Mouse (Mus musculus) cortical plate, adult 2 months (tissue): Measurements from ENCODE around the gene Prnd. TPM values are rescaled to one million over a fixed set of nuclear protein-coding genes. Genes with fewer than 3 reads are reported as not detected.

Experiments
- H3K27ac ChIP-seq: fragments of 200-500 bp; 2 replicates; pipeline ENCODE4 v1.5.1; 2012; ENCODE audit warnings: low read length, control low read depth, inconsistent platforms; ENCODE audit not compliant: insufficient read depth
- H3K4me1 ChIP-seq: fragments of 200-500 bp; 2 replicates; pipeline ENCODE4 v1.6.1; 2011; ENCODE audit warnings: low read length; ENCODE audit not compliant: control insufficient read depth, insufficient read depth
- H3K4me3 ChIP-seq: fragments of 200-500 bp; 2 replicates; pipeline ENCODE4 v1.5.1; 2011; ENCODE audit warnings: mild to moderate bottlenecking, low read length, control low read depth; ENCODE audit not compliant: insufficient read depth
- CTCF ChIP-seq: fragments of 200-500 bp; IDR thresholded peaks from 2 replicates; pipeline ENCODE4 v1.5.1; 2011; ENCODE audit warnings: mild to moderate bottlenecking, control low read depth, low read length; ENCODE audit not compliant: insufficient read depth; ENCODE audit errors: extremely low read depth
- POLR2A ChIP-seq: fragments of 200-500 bp; IDR thresholded peaks from 2 replicates; pipeline ENCODE4 v1.6.1; 2011; ENCODE audit warnings: mild to moderate bottlenecking, low read length, control low read depth; ENCODE audit not compliant: insufficient read depth; ENCODE audit errors: extremely low read depth
- polyA plus RNA-seq: library from polyadenylated mRNA; depleted of rRNA; stranded (reverse); fragments of >200 nt; gene quantifications from 2 replicates; pipeline ENCODE4 v1.2.3, GENCODE M21; 2012

The Prnd gene
- polyA plus RNA-seq, 1 experiment: 0.46 TPM

- no peak overlapping the region for H3K4me3 ChIP-seq
- no peak for TF ChIP-seq POLR2A
- TF ChIP-seq CTCF: peak; percentile 75
- no peaks in the 10 kb centered on the region for H3K4me1 ChIP-seq
- H3K27ac ChIP-seq: no peak overlapping the region
Measured at GRCm38 (mm10) chr2:131949767-131950597, 679 bp upstream of the Prnd start.

GRCm38 (mm10) chr2:131952456-131952855 is 1.8 kb downstream of the Prnd start:
- no peak overlapping the region for H3K27ac ChIP-seq
- no peak overlapping the region for H3K4me3 ChIP-seq
- H3K4me1 ChIP-seq: no peaks in the 10 kb centered on the region
- TF ChIP-seq POLR2A (no peak), CTCF (no peak)

DNA sequence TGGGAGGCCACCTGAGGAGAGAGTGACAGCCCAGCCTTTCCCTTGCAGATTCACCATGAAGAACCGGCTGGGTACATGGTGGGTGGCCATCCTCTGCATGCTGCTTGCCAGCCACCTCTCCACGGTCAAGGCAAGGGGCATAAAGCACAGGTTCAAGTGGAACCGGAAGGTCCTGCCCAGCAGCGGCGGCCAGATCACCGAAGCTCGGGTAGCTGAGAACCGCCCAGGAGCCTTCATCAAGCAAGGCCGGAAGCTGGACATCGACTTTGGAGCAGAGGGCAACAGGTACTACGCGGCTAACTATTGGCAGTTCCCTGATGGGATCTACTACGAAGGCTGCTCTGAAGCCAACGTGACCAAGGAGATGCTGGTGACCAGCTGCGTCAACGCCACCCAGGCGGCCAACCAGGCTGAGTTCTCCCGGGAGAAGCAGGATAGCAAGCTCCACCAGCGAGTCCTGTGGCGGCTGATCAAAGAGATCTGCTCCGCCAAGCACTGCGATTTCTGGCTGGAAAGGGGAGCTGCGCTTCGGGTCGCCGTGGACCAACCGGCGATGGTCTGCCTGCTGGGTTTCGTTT is 2.4 kb downstream of the Prnd start:
- Histone ChIP-seq H3K4me1 (no peaks in the 10 kb centered on the region), H3K27ac (no peak overlapping the region), H3K4me3 (no peak overlapping the region)
- TF ChIP-seq CTCF (no peak), POLR2A (no peak)

GRCm38 (mm10) chr2:131953711-131954110 is 3.0 kb downstream of the Prnd start:
- Histone ChIP-seq H3K4me3 (no peak overlapping the region), H3K4me1 (no peaks in the 10 kb centered on the region), H3K27ac (no peak overlapping the region)
- no peak for TF ChIP-seq CTCF
- TF ChIP-seq POLR2A: no peak

GRCm38 (mm10) chr2:131954835-131955234 is 4.2 kb downstream of the Prnd start:
- Histone ChIP-seq H3K4me1 (no peaks in the 10 kb centered on the region), H3K27ac (no peak overlapping the region), H3K4me3 (no peak overlapping the region)
- no peak for TF ChIP-seq CTCF
- no peak for TF ChIP-seq POLR2A

DNA sequence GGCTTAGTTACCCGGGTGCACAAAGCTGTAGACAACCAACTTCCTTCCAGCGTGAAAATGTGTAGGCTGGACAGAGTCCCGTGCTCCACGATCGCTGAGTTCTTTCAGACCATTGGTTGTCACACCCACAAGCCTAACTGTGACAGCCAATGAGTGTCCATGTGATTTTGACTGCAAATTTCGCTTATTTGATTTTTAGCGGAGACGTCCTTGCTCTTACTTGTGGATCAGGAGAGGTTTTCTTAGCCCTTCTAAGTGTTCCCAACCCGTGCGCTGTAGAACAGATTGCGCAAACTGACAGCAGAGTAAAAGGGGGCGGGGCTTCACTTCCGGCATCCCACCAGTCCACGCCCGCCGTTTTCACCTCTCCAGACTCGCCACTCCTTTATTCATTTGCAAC is 4.6 kb downstream of the Prnd start:
- no peak overlapping the region for H3K27ac ChIP-seq
- H3K4me3 ChIP-seq: no peak overlapping the region
- TF ChIP-seq CTCF: no peak
- no peak for TF ChIP-seq POLR2A
- no peaks in the 10 kb centered on the region for H3K4me1 ChIP-seq

DNA sequence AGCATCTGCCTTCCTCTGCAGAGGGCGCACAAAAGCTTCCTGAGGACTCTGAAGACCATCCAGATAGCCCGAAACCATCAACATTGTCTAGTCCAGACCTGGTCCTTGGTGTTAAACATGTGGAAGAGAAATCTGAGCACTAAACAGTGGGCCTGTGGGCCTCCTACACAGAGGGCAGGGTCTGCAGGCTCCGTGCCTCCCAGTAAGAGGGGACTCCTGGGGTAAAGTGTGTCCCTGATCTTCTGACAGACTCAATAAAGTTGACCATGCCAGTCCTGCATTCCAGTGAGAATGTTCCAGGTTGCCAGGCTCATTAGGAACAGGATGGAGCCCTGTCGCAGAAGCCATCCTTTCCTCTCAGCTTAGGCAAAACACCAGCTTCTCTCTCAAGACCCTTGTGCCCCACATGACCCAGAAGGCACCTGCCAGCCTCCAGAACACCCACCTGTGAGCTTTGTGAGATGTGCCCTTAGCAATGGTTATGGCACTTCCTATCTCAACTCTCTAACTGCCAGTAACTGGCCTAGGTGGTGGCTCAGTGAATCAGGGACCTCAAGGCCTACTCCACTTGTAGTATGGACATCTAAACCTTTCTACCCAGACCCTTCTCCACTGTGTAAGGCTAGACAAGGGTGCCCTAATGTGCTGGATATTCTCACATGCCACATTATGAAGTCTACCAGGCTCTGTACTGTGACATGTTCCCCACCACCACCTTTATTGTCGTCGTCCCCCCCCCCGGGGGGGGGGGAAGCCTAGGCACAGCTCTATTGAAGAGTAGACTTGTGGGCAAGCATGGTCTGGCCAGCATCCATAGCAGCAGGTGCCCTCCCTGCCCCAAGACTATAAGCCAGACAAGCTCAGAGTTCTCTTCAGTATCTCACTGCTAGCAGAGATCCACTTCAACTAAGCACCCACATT is 5.9 kb downstream of the Prnd start:
- Histone ChIP-seq H3K4me3 (no peak overlapping the region), H3K27ac (no peak overlapping the region), H3K4me1 (no peaks in the 10 kb centered on the region)
- no peak for TF ChIP-seq POLR2A
- TF ChIP-seq CTCF: no peak

GRCm38 (mm10) chr2:131957731-131958222 is 7.1 kb downstream of the Prnd start:
- H3K4me3 ChIP-seq: no peak overlapping the region
- H3K27ac ChIP-seq: no peak overlapping the region
- TF ChIP-seq POLR2A (no peak), CTCF (no peak)
- H3K4me1 ChIP-seq: no peaks in the 10 kb centered on the region

GRCm38 (mm10) chr2:131961671-131962070 is 11.0 kb downstream of the Prnd start:
- no peaks in the 10 kb centered on the region for H3K4me1 ChIP-seq
- H3K27ac ChIP-seq: no peak overlapping the region
- TF ChIP-seq POLR2A (no peak), CTCF (no peak)
- H3K4me3 ChIP-seq: no peak overlapping the region
